26 mouse cellular contexts compared by ENCODE assay signal in genomic region chr12:33612378-33612777, GRCm38 (mm10).
A peak's percentile ranks its signal among the peaks of the same experiment; 100 is the strongest.
DNase-seq lines count a peak whose midpoint lies in the region; ATAC-seq and TF ChIP-seq lines count a peak whose summit lies in the region.
"Had no signal": no experiment of that assay in that cellular context is flagged by ENCODE, and none has a peak within 500 bp of the region (broad histone marks: within the 10 kb centered on the region; RNA-seq: fewer than 3 reads in every experiment).

No protein-coding gene starts in this region.

- DNase-seq in 3T3-L1 (ENCODE audit: low read depth, low spot score): peak; percentile 9
- DNase-seq in CH12.LX (ENCODE audit: extremely low read depth): peak; percentile 48
- peak; percentile 17 for DNase-seq in NIH3T3 (ENCODE audit: low read depth)
- no peak for DNase-seq in heart, embryonic 10.5 days (ENCODE audit: low spot score)
- no peak for DNase-seq in layer of hippocampus, adult 9-10 months (ENCODE audit: low spot score)
- DNase-seq in cerebellum, adult 8-10 months: no peak
- DNase-seq: adrenal gland, postnatal 14 days; B cell, adult 2 months; cerebellum, adult 18-20 months; cerebellum, postnatal 10 days; embryo, embryonic 11 days; gastrocnemius, adult 2 months; gastrocnemius, postnatal 25 days; heart, adult 18-20 months; heart, postnatal 14 days had no signal

- in situ Hi-C loops in CH12.LX (cut with MboI; ENCODE audit: low pct_ligation_motif_present, low pct_unique_long_range_greater_than_20kb, low sequenced_read_pairs): no loop called here

- 49% methylated on average over 3 of the region's 3 CpGs for WGBS in heart, embryonic 10.5 days

- no peak for TF ChIP-seq CTCF in CH12.LX (conservative IDR thresholded peaks at IDR 0.05 in 1 of 2, IDR thresholded peaks at IDR 0.05 in 1 of 2; ENCODE audit: low read depth in 2 of 2, low read length in 2 of 2)

- no peak overlapping the region for H3K4me2 ChIP-seq in CH12.LX (ENCODE audit: insufficient read depth, low read depth, poor library complexity, severe bottlenecking)
- H3K4me2 ChIP-seq: embryonic facial prominence, embryonic 15.5 days; heart, embryonic 11.5 days; heart, embryonic 15.5 days; hindbrain, embryonic 14.5 days; intestine, embryonic 15.5 days had no signal

- TF ChIP-seq POLR2A in CH12.LX (IDR thresholded peaks at IDR 0.05; ENCODE audit: low read depth, low read length): no peak

- peak; percentile 74 for ATAC-seq in megakaryocyte progenitor cell, adult 5-6 weeks (replicated peaks; ENCODE audit: poor library complexity)
- ATAC-seq: CD4-positive, CD25-positive, alpha-beta regulatory T cell, adult 4 months; forebrain, embryonic 14.5 days; intestine, embryonic 15.5 days had no signal

- H3K9me3 ChIP-seq in CH12.LX (replicated peaks; ENCODE audit: low read length): no peaks in the 10 kb centered on the region
- no peaks in the 10 kb centered on the region for H3K9me3 ChIP-seq in heart, embryonic 10.5 days
- H3K9me3 ChIP-seq: embryonic facial prominence, embryonic 15.5 days; forebrain, embryonic 10.5 days; heart, embryonic 15.5 days; hindbrain, embryonic 10.5 days; intestine, embryonic 15.5 days had no signal

- H3K27ac ChIP-seq in CH12.LX (ENCODE audit: insufficient read depth, low read depth): no peak overlapping the region
- H3K27ac ChIP-seq in heart, embryonic 10.5 days: no peak overlapping the region
- H3K27ac ChIP-seq: embryonic facial prominence, embryonic 15.5 days; forebrain, embryonic 10.5 days; gastrocnemius, adult 2 months; heart, embryonic 15.5 days; hindbrain, embryonic 10.5 days; hindbrain, embryonic 14.5 days; intestine, embryonic 15.5 days had no signal

- no peaks in the 10 kb centered on the region for H3K27me3 ChIP-seq in CH12.LX (replicated peaks)
- no peaks in the 10 kb centered on the region for H3K27me3 ChIP-seq in heart, embryonic 10.5 days (ENCODE audit: insufficient read depth, poor library complexity, severe bottlenecking)
- H3K27me3 ChIP-seq: embryonic facial prominence, embryonic 15.5 days; heart, embryonic 15.5 days; intestine, embryonic 15.5 days had no signal

- peak; percentile 55 for TF ChIP-seq EP300 in CH12.LX (IDR thresholded peaks at IDR 0.05; ENCODE audit: low read length)

- peaks cover 4 to 34% of the 10 kb centered on the region in 2 experiments; a peak in 3 of 4 replicates for H3K4me1 ChIP-seq in CH12.LX (ENCODE audit: control insufficient read depth in 1 of 2, insufficient read depth in 2 of 2)
- no peaks in the 10 kb centered on the region for H3K4me1 ChIP-seq in heart, embryonic 10.5 days
- H3K4me1 ChIP-seq: embryonic facial prominence, embryonic 15.5 days; heart, embryonic 15.5 days; hindbrain, embryonic 10.5 days; intestine, embryonic 15.5 days had no signal

- H3K79me2 ChIP-seq in CH12.LX (replicated peaks; ENCODE audit: control insufficient read depth, extremely low read depth, insufficient read depth, poor library complexity, severe bottlenecking): no peaks in the 10 kb centered on the region

- TF ChIP-seq RAD21 in CH12.LX (IDR thresholded peaks at IDR 0.05; ENCODE audit: low read depth, low read length): no peak

- no peak overlapping the region for H3K9ac ChIP-seq in CH12.LX (ENCODE audit: insufficient read depth, low read depth)
- H3K9ac ChIP-seq: embryonic facial prominence, embryonic 15.5 days; heart, embryonic 15.5 days; hindbrain, embryonic 14.5 days; intestine, embryonic 15.5 days had no signal

- H3K36me3 ChIP-seq in CH12.LX (replicated peaks in 1 of 2; ENCODE audit: control insufficient read depth in 1 of 2, insufficient read depth in 1 of 2, low read length in 1 of 2): no peaks in the 10 kb centered on the region
- H3K36me3 ChIP-seq in heart, embryonic 10.5 days: no peaks in the 10 kb centered on the region
- H3K36me3 ChIP-seq: embryonic facial prominence, embryonic 15.5 days; forebrain, embryonic 10.5 days; heart, embryonic 15.5 days; hindbrain, embryonic 10.5 days; intestine, embryonic 15.5 days had no signal

- dilution Hi-C loops in CH12.LX (cut with MboI; ENCODE audit: extremely low pct_ligation_motif_present, extremely low pct_unique_long_range_greater_than_20kb, low sequenced_read_pairs): no loop called here

- H3K4me3 ChIP-seq in CH12.LX (replicated peaks in 1 of 3; ENCODE audit: low read depth in 2 of 3, low read length in 2 of 3, poor library complexity in 1 of 3): no peak overlapping the region
- no peak overlapping the region for H3K4me3 ChIP-seq in heart, embryonic 10.5 days
- H3K4me3 ChIP-seq: embryonic facial prominence, embryonic 15.5 days; erythroblast, embryonic 14.5 days; forebrain, embryonic 10.5 days; gastrocnemius, adult 2 months; heart, embryonic 15.5 days; hindbrain, embryonic 10.5 days; intestine, embryonic 15.5 days had no signal

TF ChIP-seq in CH12.LX, 34 proteins besides CTCF, POLR2A, EP300 and RAD21:
- TF ChIP-seq BHLHE40 (IDR thresholded peaks at IDR 0.05; ENCODE audit: low read depth, low read length) (0 out of 2 replicates have a peak, but pooled peaks have one; percentile 12), MAZ (IDR thresholded peaks at IDR 0.05; ENCODE audit: low read depth, low read length) (no peak), ETS1 (conservative IDR thresholded peaks at IDR 0.05; ENCODE audit: low read depth, low read length) (0 out of 2 replicates have a peak, but pooled peaks have one; percentile 14)

Comparison
In these comparisons a context has a peak if more than half of its experiments do, and no peak if none do; other contexts are left out.
1. DNase-seq: peak in 3T3-L1 (single experiment), CH12.LX (single experiment) and NIH3T3 (single experiment); none in heart, embryonic 10.5 days (single experiment), layer of hippocampus, adult 9-10 months (single experiment) and cerebellum, adult 8-10 months (single experiment).